Mouse (Mus musculus): ENCODE measurements around the gene Adk. TPM values are rescaled to one million over a fixed set of nuclear protein-coding genes. Genes with fewer than 3 reads are reported as not detected.

The Adk gene
- total and polyA plus RNA-seq, 3 experiments: 69.0 to 479 (median 102) TPM

GRCm38 (mm10) chr14:21150301-21150700 is 97.9 kb downstream of the Adk start:
- Histone ChIP-seq H3K4me1 (ENCODE audit: control insufficient read depth in 1 of 2, insufficient read depth in 2 of 2, low read length in 2 of 2) (peaks cover 2 to 3% of the 10 kb centered on the region in 2 experiments; a peak in 2 of 4 replicates), H3K27ac (ENCODE audit: control insufficient read depth, low read depth, low read length) (no peak overlapping the region), H3K4me3 (ENCODE audit: control insufficient read depth in 1 of 2, insufficient read depth in 1 of 2, low read depth in 2 of 2, low read length in 2 of 2) (no peak overlapping the region), H3K79me2 (ENCODE audit: control insufficient read depth, insufficient read depth, low read length, poor library complexity) (no peaks in the 10 kb centered on the region), H3K27me3 (ENCODE audit: control insufficient read depth in 1 of 2, insufficient read depth in 2 of 2, low read length in 2 of 2) (no peaks in the 10 kb centered on the region), H3K9ac (ENCODE audit: control insufficient read depth, low read depth, low read length, poor library complexity, severe bottlenecking) (no peak overlapping the region), H3K9me3 (replicated peaks; ENCODE audit: insufficient read depth, low read length) (no peaks in the 10 kb centered on the region), H3K36me3 (ENCODE audit: control insufficient read depth in 1 of 2, insufficient read depth in 2 of 2, low read length in 2 of 2) (peaks cover 0 to 5% of the 10 kb centered on the region in 2 experiments; a peak in 3 of 4 replicates)
- TF ChIP-seq MEF2A (IDR thresholded peaks at IDR 0.05; ENCODE audit: extremely low read depth, insufficient replicate concordance, low read depth, low read length, poor library complexity, severe bottlenecking) (no peak), CTCF (IDR thresholded peaks at IDR 0.05 in 2 of 3, conservative IDR thresholded peaks at IDR 0.05 in 1 of 3; ENCODE audit: control insufficient read depth in 1 of 3, insufficient read depth in 1 of 3, low read depth in 2 of 3, low read length in 3 of 3, poor library complexity in 1 of 3, severe bottlenecking in 1 of 3) (no peak), TBP (IDR thresholded peaks at IDR 0.05; ENCODE audit: low read depth, low read length) (no peak), MYC (IDR thresholded peaks at IDR 0.05; ENCODE audit: low read depth, low read length) (no peak), BHLHE40 (IDR thresholded peaks at IDR 0.05; ENCODE audit: borderline replicate concordance, low read depth, low read length) (no peak), USF1 (IDR thresholded peaks at IDR 0.05; ENCODE audit: low read depth, low read length) (no peak)
- no peak for DNase-seq (ENCODE audit: low read depth, low spot score)

GRCm38 (mm10) chr14:21152055-21152454 is 99.7 kb downstream of the Adk start:
- no peak for TF ChIP-seq ZMIZ1 (IDR thresholded peaks at IDR 0.05; ENCODE audit: low read depth, low read length)
- no peak for TF ChIP-seq CHD1 (IDR thresholded peaks at IDR 0.05; ENCODE audit: low read depth, low read length)
- TF ChIP-seq GABPA (IDR thresholded peaks at IDR 0.05; ENCODE audit: low read depth, low read length): no peak
- TF ChIP-seq EP300 (IDR thresholded peaks at IDR 0.05; ENCODE audit: low read depth in 1 of 2, low read length in 2 of 2): no peak
- TF ChIP-seq RCOR1 (IDR thresholded peaks at IDR 0.05; ENCODE audit: low read depth, low read length): no peak
- no peak for TF ChIP-seq NELFE (IDR thresholded peaks at IDR 0.05; ENCODE audit: low read depth, low read length)
- TF ChIP-seq BHLHE40 (IDR thresholded peaks at IDR 0.05; ENCODE audit: borderline replicate concordance, low read depth, low read length): no peak
- TF ChIP-seq MAX (IDR thresholded peaks at IDR 0.05; ENCODE audit: low read length): no peak
- no peak for TF ChIP-seq ZNF384 (IDR thresholded peaks at IDR 0.05; ENCODE audit: low read depth, low read length)
- TF ChIP-seq POLR2A (IDR thresholded peaks at IDR 0.05; ENCODE audit: control insufficient read depth in 1 of 2, insufficient read depth in 1 of 2, low read depth in 1 of 2, low read length in 2 of 2, poor library complexity in 1 of 2): no peak
- TF ChIP-seq MAZ (IDR thresholded peaks at IDR 0.05; ENCODE audit: low read depth, low read length): no peak
- TF ChIP-seq HCFC1 (IDR thresholded peaks at IDR 0.05; ENCODE audit: low read depth, low read length): no peak
- no peak for TF ChIP-seq MXI1 (IDR thresholded peaks at IDR 0.05; ENCODE audit: low read depth, low read length)
- H3K27me3 ChIP-seq (ENCODE audit: control insufficient read depth in 1 of 2, insufficient read depth in 2 of 2, low read length in 2 of 2): no peaks in the 10 kb centered on the region
- H3K36me3 ChIP-seq (ENCODE audit: control insufficient read depth in 1 of 2, insufficient read depth in 2 of 2, low read length in 2 of 2): peaks cover 0 to 5% of the 10 kb centered on the region in 2 experiments; a peak in 2 of 4 replicates
- H3K79me2 ChIP-seq (ENCODE audit: control insufficient read depth, insufficient read depth, low read length, poor library complexity): no peaks in the 10 kb centered on the region
- H3K9me3 ChIP-seq (replicated peaks; ENCODE audit: insufficient read depth, low read length): no peaks in the 10 kb centered on the region
- no peak overlapping the region for H3K9ac ChIP-seq (ENCODE audit: control insufficient read depth, low read depth, low read length, poor library complexity, severe bottlenecking)
- no peak overlapping the region for H3K27ac ChIP-seq (ENCODE audit: control insufficient read depth, low read depth, low read length)
- DNase-seq (ENCODE audit: low read depth, low spot score): no peak
- H3K4me1 ChIP-seq (ENCODE audit: control insufficient read depth in 1 of 2, insufficient read depth in 2 of 2, low read length in 2 of 2): peaks cover 2 to 3% of the 10 kb centered on the region in 2 experiments; a peak in 2 of 4 replicates
- H3K4me3 ChIP-seq (ENCODE audit: control insufficient read depth in 1 of 2, insufficient read depth in 1 of 2, low read depth in 2 of 2, low read length in 2 of 2): no peak overlapping the region
